Mouse (Mus musculus) embryonic fibroblast, embryonic 13.5 days (primary cell): ENCODE data around the gene Dnah8.

ENCODE experiments used
- CTCF ChIP-seq: IDR thresholded peaks from 2 replicates; pipeline ENCODE4 v1.5.1; 2011; ENCODE audit warnings: mild to moderate bottlenecking, control low read depth, low read length, moderate library complexity, borderline replicate concordance; ENCODE audit not compliant: insufficient read depth
- POLR2A ChIP-seq: IDR thresholded peaks from 2 replicates; pipeline ENCODE4 v1.6.1; 2011; ENCODE audit warnings: low read depth, mild to moderate bottlenecking, control low read depth, low read length, moderate library complexity

DNA sequence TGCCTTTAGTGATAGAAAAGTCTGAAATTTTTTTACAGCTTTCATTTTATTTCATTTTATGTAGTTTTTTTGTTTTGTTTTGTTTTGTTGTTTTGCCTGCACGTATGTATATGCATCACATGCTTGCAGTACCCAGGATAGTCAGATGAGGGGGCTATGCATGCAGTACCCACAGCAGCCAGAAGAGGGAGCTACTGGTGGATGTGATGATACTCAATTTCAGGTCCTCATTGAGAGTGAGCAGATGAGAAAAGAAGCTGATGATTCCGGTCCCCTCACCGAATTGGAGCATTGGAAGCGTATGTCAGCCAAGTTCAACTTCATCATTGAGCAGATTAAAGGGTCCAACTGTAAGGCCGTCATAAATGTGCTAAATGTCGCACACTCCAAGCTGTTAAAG lies 28.9 kb downstream of the Dnah8 start:
- no peak for TF ChIP-seq POLR2A
- no peak for TF ChIP-seq CTCF
